Mouse (Mus musculus) testis, adult 2 months (tissue): Measurements from ENCODE around the gene Ubxn1.

Experiments used
- CTCF ChIP-seq: fragments of 200-500 bp; IDR thresholded peaks from 2 replicates; pipeline ENCODE4 v1.5.1; 2012; ENCODE audit warnings: low read depth, mild to moderate bottlenecking, inconsistent platforms, low read length, moderate library complexity; ENCODE audit not compliant: control insufficient read depth, insufficient read depth, insufficient replicate concordance
- POLR2A ChIP-seq: fragments of 200-500 bp; IDR thresholded peaks from 2 replicates; pipeline ENCODE4 v1.6.1; 2012; ENCODE audit warnings: low read depth, mild to moderate bottlenecking, inconsistent platforms, low read length, moderate library complexity; ENCODE audit not compliant: control insufficient read depth

- TF ChIP-seq CTCF: no peak
- no peak for TF ChIP-seq POLR2A
These were observed 16.5 kb downstream of the Ubxn1 start for GRCm38 (mm10) chr19:8887585-8888463.
